Mouse (Mus musculus) MEL (cell line): ENCODE data around the gene Dlg2.

Experiments
- EP300 ChIP-seq, 2 experiments: IDR thresholded peaks; 2 replicates each; pipeline ENCODE4 v1.6.1; 2011; ENCODE audit warnings: improper control_type of control experiment in 2 of 2, low read length in 2 of 2, low read depth in 1 of 2, mild to moderate bottlenecking in 1 of 2
- ZC3H11A ChIP-seq: IDR thresholded peaks from 2 replicates; pipeline ENCODE4 v1.6.1; 2012; ENCODE audit warnings: low read depth, mild to moderate bottlenecking, inconsistent platforms, low read length, improper control_type of control experiment

DNA sequence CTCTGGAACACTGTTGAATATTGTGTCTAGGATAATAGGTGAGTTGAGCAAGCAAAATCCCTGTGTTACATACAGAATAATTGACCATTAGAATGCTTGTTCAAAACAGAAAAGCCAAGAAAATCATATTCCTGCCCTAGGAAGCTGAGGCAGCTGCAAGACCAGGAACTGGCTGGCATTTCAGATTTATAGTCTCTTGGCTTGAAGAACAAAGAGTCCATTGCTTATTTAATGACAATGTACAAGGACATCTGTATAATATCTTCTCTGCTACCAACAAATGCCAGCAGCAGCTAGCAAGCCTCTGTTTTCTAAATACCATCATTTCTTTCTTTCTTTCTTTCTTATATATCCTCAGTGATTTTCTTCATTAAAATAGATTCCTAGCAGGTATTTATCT, 1243.8 kb downstream of the Dlg2 start:
- TF ChIP-seq EP300 (IDR thresholded peaks at IDR 0.05; ENCODE audit: low read depth in 1 of 2, low read length in 2 of 2) (no peak), ZC3H11A (no peak)
